Mouse (Mus musculus) urinary bladder, postnatal 4 days (tissue): ENCODE results near the gene Cyp2c54.
"Not testable (repeated sequence)": the region's sequence is repeated elsewhere in the genome, so short reads cannot be mapped to it uniquely, and the experiment has no call there.

Source experiments
- DNase-seq, 2 experiments: peaks; one replicate each; pipeline ENCODE4 v3.0.0; 2021 to 2022; ENCODE audit warnings: low spot score in 2 of 2

The Cyp2c54 gene

DNA sequence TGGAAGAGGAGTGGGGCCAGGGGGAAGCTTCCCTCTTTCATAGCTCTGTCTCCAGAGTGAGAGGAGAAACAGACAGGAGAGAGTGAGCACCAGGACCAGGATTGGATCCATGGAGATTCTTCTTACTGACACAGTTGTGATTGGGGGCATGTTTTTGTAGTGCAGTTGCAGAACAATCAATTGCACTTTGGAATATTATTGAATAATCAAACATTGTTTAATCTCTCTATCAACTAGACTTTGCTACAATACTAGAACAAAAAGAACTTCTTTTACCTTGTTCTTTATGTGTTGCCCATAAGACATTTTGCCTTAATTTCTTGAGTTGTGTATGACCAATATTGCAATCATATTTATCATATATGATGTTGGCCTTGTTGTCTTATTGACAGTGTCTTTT lies at the start of gene Cyp2c54:
Gene Cyp2c54, minus strand, starts transcription at position 127 of the 400 bp plus-strand sequence.
- no peak for DNase-seq

DNA sequence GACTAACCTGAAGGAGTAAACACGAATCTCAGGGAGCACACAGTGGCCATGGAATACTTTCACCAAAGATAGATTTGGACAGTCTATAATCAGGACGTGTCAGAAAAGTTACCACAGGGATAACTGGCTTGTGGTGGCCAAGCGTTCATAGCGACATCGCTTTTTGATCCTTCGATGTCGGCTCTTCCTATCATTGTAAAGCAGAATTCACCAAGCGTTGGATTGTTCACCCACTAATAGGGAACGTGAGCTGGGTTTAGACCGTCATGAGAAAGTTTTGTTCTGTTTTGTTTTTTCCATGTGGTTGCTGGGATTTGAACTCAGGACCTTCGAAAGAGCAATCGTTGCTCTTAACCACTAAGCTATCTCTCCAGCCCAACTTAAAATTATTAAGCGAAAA lies 46.0 kb upstream of the Cyp2c54 start:
- DNase-seq: not testable (repeated sequence)

DNA sequence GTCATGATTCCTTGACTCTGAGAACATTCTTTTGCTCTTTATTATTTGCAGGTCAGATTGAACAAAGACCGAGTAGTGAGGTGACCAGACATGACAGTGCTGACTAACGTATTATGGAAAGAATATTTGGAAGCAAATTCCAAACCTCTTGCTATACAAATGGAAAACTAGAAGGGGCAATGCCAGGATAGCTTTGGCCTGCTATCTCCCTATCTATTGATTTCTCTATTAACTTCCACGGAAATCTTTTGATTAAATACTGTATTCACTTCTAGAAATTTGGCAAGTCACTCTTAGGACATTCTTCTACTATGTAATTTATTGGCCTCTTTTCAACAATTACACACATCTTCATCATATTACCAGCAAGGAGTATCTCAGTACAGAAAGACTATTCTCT lies 17.5 kb upstream of the Cyp2c54 start:
- no peak for DNase-seq

DNA sequence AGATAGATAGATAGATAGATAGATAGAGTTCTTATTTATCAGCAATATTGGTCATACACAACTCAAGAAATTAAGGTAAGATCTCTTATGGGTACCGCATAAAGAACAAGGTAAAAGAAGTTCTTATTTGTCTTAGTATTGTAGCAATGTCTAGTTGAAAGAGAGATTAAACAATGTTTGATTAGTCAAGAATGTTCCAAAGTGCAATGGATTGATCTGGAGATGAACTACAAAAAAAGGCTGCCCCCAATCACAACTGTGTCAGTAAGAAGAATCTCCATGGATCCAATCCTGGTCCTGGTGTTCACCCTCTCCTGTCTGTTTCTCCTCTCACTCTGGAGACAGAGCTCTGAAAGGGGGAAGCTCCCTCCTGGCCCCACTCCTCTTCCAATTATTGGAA lies 15.8 kb upstream of the Cyp2c54 start, which contains the start of gene Cyp2c50:
Gene Cyp2c50, plus strand, starts transcription at position 268 of the 400 bp plus-strand sequence.
- not testable (repeated sequence) for DNase-seq

DNA sequence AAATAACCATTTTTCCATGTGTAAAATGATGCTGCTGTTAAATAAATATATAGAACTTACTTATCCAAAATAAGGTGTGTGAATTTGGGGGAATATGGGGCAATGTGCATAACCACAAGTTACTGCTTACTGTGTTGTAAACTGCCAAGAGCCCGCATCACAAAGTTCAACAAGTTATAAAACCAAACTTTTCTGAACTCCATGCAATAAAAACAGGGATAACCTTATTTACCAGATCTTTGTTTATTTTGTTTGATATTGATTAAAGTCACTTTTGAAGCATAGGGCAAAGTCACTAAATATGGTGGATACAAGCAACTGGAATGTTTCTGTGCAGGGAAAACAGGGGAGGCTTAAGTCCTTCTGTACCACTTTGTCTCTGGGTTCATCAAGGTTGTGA lies 14.8 kb upstream of the Cyp2c54 start:
- DNase-seq: no peak

DNA sequence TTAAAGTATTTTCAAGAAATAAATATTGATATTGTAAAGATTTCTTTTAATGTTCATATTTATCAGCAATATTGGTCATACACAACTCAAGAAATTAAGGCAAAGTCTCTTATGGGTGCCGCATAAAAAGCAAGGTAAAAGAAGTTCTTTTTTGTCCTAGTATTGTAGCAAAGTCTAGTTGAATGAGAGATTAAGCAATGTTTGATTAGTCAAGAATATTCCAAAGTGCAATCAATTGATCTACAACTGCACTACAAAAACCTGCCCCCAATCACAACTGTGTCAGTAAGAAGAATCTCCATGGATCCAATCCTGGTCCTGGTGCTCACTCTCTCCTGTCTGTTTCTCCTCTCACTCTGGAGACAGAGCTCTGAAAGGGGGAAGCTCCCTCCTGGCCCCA lies 81.5 kb downstream of the Cyp2c54 start, which contains the start of gene Cyp2c37:
Gene Cyp2c37, plus strand, starts transcription at position 285 of the 400 bp plus-strand sequence.
- DNase-seq: not testable (repeated sequence)

DNA sequence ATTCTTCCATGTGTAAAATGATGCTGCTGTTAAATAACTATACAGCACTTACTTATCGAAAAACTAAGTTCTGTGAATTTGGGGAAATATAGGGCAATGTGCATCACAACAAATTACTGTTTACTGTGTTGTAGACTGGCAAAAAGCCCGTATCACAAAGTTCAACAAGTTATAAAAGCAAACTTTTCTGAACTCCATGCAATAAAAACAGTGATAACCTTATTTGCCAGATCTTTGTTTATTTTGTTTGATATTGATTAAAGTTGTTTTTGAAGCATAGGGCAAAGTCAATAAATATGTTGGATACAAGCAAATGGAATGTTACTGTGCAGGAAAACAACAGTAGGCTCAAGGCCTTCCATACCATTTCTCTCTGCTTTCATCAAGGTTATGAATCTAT lies 84.2 kb downstream of the Cyp2c54 start:
- DNase-seq: no peak
